Mouse (Mus musculus) MN1 (cell line): Measurements from ENCODE around the gene Tcf20.

ENCODE experiments used
- DNase-seq: peaks from one replicate; pipeline ENCODE4 v3.0.0-alpha.2; 2016; ENCODE audit warnings: low spot score

Gene Tcf20

GRCm38 (mm10) chr15:82958253-82958701 is 29.4 kb downstream of the Tcf20 start:
- DNase-seq: peak; percentile 59

- no peak for DNase-seq
These were observed 31.0 kb downstream of the Tcf20 start for GRCm38 (mm10) chr15:82956721-82957120.

GRCm38 (mm10) chr15:82956310-82956709 is 31.4 kb downstream of the Tcf20 start:
- no peak for DNase-seq

- no peak for DNase-seq
These were observed 32.4 kb downstream of the Tcf20 start for GRCm38 (mm10) chr15:82955286-82955685.

- no peak for DNase-seq
These were observed 33.6 kb downstream of the Tcf20 start for GRCm38 (mm10) chr15:82954034-82954433.

GRCm38 (mm10) chr15:82953096-82953495 is 34.6 kb downstream of the Tcf20 start:
- no peak for DNase-seq

GRCm38 (mm10) chr15:82952292-82952705 is 35.4 kb downstream of the Tcf20 start:
- DNase-seq: peak; percentile 52

GRCm38 (mm10) chr15:82950246-82950645 is 37.4 kb downstream of the Tcf20 start:
- no peak for DNase-seq

- DNase-seq: no peak
These were observed 40.2 kb downstream of the Tcf20 start for GRCm38 (mm10) chr15:82947431-82947830.

GRCm38 (mm10) chr15:82944479-82945195 is 43.0 kb downstream of the Tcf20 start:
- no peak for DNase-seq

GRCm38 (mm10) chr15:82941733-82942132 is 45.9 kb downstream of the Tcf20 start:
- DNase-seq: no peak

GRCm38 (mm10) chr15:82940494-82941214 is 47.0 kb downstream of the Tcf20 start:
- DNase-seq: peak; percentile 70

- DNase-seq: peak; percentile 92
These were observed 49.5 kb downstream of the Tcf20 start for GRCm38 (mm10) chr15:82938155-82938569.

- DNase-seq: peak; percentile 85
These were observed 50.2 kb downstream of the Tcf20 start for GRCm38 (mm10) chr15:82937428-82937992.

GRCm38 (mm10) chr15:82934971-82935370 is 52.7 kb downstream of the Tcf20 start:
- no peak for DNase-seq

- DNase-seq: peak; percentile 58
These were observed 54.6 kb downstream of the Tcf20 start for GRCm38 (mm10) chr15:82932936-82933650.

GRCm38 (mm10) chr15:82931436-82931835 is 56.2 kb downstream of the Tcf20 start:
- DNase-seq: peak; percentile 73

- DNase-seq: peak; percentile 69
These were observed 58.1 kb downstream of the Tcf20 start for GRCm38 (mm10) chr15:82929595-82929994.

- DNase-seq: no peak
These were observed 58.8 kb downstream of the Tcf20 start for GRCm38 (mm10) chr15:82928844-82929243.

- DNase-seq: no peak
These were observed 59.6 kb downstream of the Tcf20 start for GRCm38 (mm10) chr15:82928023-82928422.

GRCm38 (mm10) chr15:82927057-82927456 is 60.6 kb downstream of the Tcf20 start:
- DNase-seq: no peak
